Mouse (Mus musculus) myocyte (in vitro differentiated cells): ENCODE measurements around the gene Paqr9. TPM values are rescaled to one million over a fixed set of nuclear protein-coding genes. Genes with fewer than 3 reads are reported as not detected.

Experiments used
- H3K27me3 ChIP-seq: one replicate; pipeline ENCODE4 v1.6.1; 2011; ENCODE audit not compliant: control insufficient read depth, insufficient read depth, insufficient read length
- H3K36me3 ChIP-seq: one replicate; pipeline ENCODE4 v1.6.1; 2011; ENCODE audit not compliant: control insufficient read depth, insufficient read depth
- H3K4me2 ChIP-seq: one replicate; pipeline ENCODE4 v1.6.1; 2011; ENCODE audit warnings: low read depth, control low read depth
- H3K4me3 ChIP-seq: one replicate; pipeline ENCODE4 v1.5.1; 2011; ENCODE audit warnings: mild to moderate bottlenecking, control low read depth, moderate library complexity
- H3K79me2 ChIP-seq: one replicate; pipeline ENCODE4 v1.6.1; 2011; ENCODE audit not compliant: control insufficient read depth, insufficient read depth
- H3ac ChIP-seq: one replicate; pipeline ENCODE4 v1.6.1; 2011; ENCODE audit not compliant: control insufficient read depth, insufficient read length
- CEBPB ChIP-seq: IDR thresholded peaks from 2 replicates; pipeline ENCODE4 v1.6.1; 2011; ENCODE audit warnings: mild to moderate bottlenecking, moderate library complexity; ENCODE audit not compliant: poor library complexity, insufficient read depth, severe bottlenecking
- E2F4 ChIP-seq: IDR thresholded peaks from one replicate; pipeline ENCODE4 v1.6.1; 2011; ENCODE audit warnings: mild to moderate bottlenecking, control low read depth, moderate library complexity; ENCODE audit not compliant: insufficient read depth
- MAX ChIP-seq: IDR thresholded peaks from one replicate; pipeline ENCODE4 v1.6.1; 2011; ENCODE audit warnings: low read depth, mild to moderate bottlenecking, control low read depth
- MYOD1 ChIP-seq, 3 experiments: IDR thresholded peaks; one replicate each; pipeline ENCODE4 v1.6.1; 2011; ENCODE audit warnings: control low read depth in 2 of 3, low read depth in 2 of 3, mild to moderate bottlenecking in 2 of 3, moderate library complexity in 1 of 3; ENCODE audit not compliant: insufficient read length in 2 of 3, control insufficient read depth in 1 of 3
- MYOG ChIP-seq, 3 experiments: IDR thresholded peaks; one replicate each; pipeline ENCODE4 v1.6.1; 2011; ENCODE audit warnings: control low read depth in 2 of 3, low read depth in 2 of 3, mild to moderate bottlenecking in 2 of 3; ENCODE audit not compliant: insufficient read length in 2 of 3, control insufficient read depth in 1 of 3, insufficient read depth in 1 of 3
- POLR2A ChIP-seq: IDR thresholded peaks from one replicate; pipeline ENCODE4 v1.6.1; 2011; ENCODE audit warnings: low read depth, mild to moderate bottlenecking, control low read depth, moderate library complexity; ENCODE audit not compliant: insufficient read length
- POLR2AphosphoS2 ChIP-seq: IDR thresholded peaks from one replicate; pipeline ENCODE4 v1.6.1; 2011; ENCODE audit warnings: low read depth, control low read depth; ENCODE audit not compliant: insufficient read length
- REST ChIP-seq: IDR thresholded peaks from one replicate; pipeline ENCODE4 v1.6.1; 2011; ENCODE audit warnings: mild to moderate bottlenecking, control low read depth, moderate library complexity; ENCODE audit not compliant: insufficient read depth, insufficient read length
- SRF ChIP-seq: IDR thresholded peaks from one replicate; pipeline ENCODE4 v1.6.1; 2011; ENCODE audit warnings: low read depth; ENCODE audit not compliant: control insufficient read depth, insufficient read length
- TCF12 ChIP-seq: IDR thresholded peaks from one replicate; pipeline ENCODE4 v1.6.1; 2011; ENCODE audit warnings: mild to moderate bottlenecking, control low read depth; ENCODE audit not compliant: poor library complexity, insufficient read depth, severe bottlenecking
- TCF3 ChIP-seq: IDR thresholded peaks from one replicate; pipeline ENCODE4 v1.6.1; 2011; ENCODE audit warnings: low read depth, control low read depth; ENCODE audit not compliant: insufficient read length
- USF1 ChIP-seq: IDR thresholded peaks from one replicate; pipeline ENCODE4 v1.6.1; 2011; ENCODE audit warnings: low read depth, mild to moderate bottlenecking, control low read depth, moderate library complexity
- polyA plus RNA-seq: library from polyadenylated mRNA; unstranded; fragments of >200 nt; fragmentation: generic; extraction: Trizol; gene quantifications from one replicate; pipeline ENCODE4 v1.2.1, GENCODE M21; 2012; ENCODE audit warnings: missing spikeins

Gene Paqr9
- polyA plus RNA-seq, 1 experiment, result under 0.01 TPM

DNA sequence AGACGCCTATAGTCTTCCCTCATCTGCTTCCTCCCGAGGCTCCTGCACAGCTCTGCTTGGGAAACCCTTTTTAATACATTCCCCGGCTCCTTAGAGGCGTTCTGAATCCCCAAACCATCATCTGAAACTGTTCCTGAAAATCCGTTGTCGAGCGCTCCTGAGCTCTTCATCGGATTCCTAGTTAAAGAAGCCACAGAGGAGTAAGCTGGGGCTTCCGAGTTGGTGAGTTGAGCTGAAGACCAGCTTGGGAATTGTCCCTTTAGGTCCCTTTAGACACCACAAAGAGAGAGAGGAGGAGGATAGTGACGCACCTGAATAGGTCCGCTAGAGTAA, 765 bp upstream of the Paqr9 start:
- Histone ChIP-seq H3K36me3 (no peaks in the 10 kb centered on the region), H3K27me3 (peaks cover 22% of the 10 kb centered on the region), H3K4me2 (no peak overlapping the region), H3ac (no peak overlapping the region), H3K79me2 (no peaks in the 10 kb centered on the region), H3K4me3 (no peak overlapping the region)
- no peak for TF ChIP-seq SRF
- TF ChIP-seq CEBPB, result no peak
- no peak for TF ChIP-seq USF1
- no peak for TF ChIP-seq REST
- TF ChIP-seq POLR2AphosphoS2, result no peak
- no peak for TF ChIP-seq MAX
- no peak for TF ChIP-seq E2F4
- no peak for TF ChIP-seq MYOD1 (IDR thresholded peaks at IDR 0.05; ENCODE audit: control insufficient read depth in 1 of 3, insufficient read length in 2 of 3, low read depth in 2 of 3)

DNA sequence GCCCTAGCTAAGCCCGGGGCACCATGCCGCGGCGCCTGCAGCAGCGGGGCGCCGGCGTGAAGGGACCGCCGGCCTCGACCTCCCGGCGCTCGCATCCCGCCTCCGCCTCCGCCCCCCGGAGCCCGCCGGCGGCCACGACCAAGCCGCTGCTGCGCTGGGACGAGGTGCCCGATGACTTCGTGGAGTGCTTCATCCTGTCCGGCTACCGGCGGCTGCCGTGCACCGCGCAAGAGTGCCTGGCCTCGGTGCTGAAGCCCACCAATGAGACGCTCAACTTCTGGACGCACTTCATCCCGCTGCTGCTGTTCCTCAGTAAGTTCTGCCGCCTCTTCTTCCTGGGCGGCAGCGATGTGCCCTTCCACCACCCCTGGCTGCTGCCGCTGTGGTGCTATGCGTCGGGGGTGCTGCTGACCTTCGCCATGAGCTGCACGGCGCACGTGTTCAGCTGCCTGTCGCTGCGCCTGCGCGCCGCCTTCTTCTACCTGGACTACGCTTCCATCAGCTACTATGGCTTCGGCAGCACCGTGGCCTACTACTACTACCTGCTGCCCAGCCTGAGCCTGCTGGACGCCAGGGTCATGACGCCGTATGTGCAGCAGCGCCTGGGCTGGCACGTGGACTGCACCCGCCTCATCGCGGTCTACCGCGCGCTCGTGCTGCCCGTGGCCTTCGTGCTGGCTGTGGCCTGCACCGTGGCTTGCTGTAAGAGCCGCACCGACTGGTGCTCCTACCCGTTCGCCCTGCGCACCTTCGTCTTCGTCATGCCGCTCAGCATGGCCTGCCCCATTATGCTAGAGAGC, 679 bp downstream of the Paqr9 start:
- no peaks in the 10 kb centered on the region for H3K79me2 ChIP-seq
- peaks cover 33% of the 10 kb centered on the region for H3K27me3 ChIP-seq
- TF ChIP-seq POLR2A (no peak), MYOD1 (IDR thresholded peaks at IDR 0.05; ENCODE audit: control insufficient read depth in 1 of 3, insufficient read length in 2 of 3, low read depth in 2 of 3) (no peak), SRF (no peak), CEBPB (no peak), POLR2AphosphoS2 (no peak), USF1 (no peak), MYOG (IDR thresholded peaks at IDR 0.05; ENCODE audit: control insufficient read depth in 1 of 3, insufficient read depth in 1 of 3, insufficient read length in 2 of 3, low read depth in 2 of 3) (no peak), TCF3 (no peak), E2F4 (no peak), REST (no peak), TCF12 (no peak), MAX (no peak)
- no peak overlapping the region for H3K4me2 ChIP-seq
- H3ac ChIP-seq, result no peak overlapping the region
- H3K36me3 ChIP-seq, result no peaks in the 10 kb centered on the region
- no peak overlapping the region for H3K4me3 ChIP-seq

DNA sequence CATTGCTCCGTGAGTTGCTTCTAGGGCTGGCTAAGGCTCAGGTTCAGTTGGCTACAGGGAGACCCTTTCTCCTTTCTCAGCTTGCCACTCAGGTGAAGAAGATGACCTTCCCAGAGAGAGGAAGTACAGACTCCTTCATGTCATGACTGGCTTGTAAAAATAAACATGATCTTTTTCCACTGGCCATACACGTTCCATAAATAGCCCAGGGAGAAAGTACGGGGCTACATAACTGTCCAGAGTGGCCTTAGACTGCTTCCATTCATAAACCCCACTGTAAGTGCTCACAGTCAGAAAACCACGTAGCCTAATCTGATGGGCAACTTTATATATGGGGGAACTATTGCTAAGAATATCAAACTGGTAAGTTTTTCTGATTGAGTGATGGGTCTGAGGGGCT, 4.6 kb downstream of the Paqr9 start:
- H3K27me3 ChIP-seq, result peaks cover 38% of the 10 kb centered on the region

DNA sequence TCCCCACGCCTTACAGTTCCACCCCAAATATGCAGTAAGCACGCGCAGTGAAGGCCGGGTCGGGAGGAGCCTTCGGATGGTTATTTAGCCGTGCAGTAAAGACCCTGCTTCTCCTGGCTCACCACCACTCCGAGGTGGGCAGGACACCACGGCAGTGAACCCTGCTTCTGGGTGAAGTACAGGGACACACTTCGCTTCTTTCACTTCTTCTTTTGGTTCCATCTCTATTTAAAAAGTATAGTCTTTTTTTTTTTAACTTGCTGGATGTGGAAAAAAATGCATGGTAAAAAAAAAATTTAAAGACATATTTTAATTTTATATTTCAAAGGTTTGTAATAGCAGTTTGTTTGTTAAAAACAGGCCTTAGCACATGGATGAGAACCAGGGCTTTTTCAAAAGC, 6.9 kb downstream of the Paqr9 start:
- no peak for TF ChIP-seq CEBPB
- TF ChIP-seq TCF12, result no peak
- no peak for TF ChIP-seq MYOG (IDR thresholded peaks at IDR 0.05; ENCODE audit: control insufficient read depth in 1 of 3, insufficient read depth in 1 of 3, insufficient read length in 2 of 3, low read depth in 2 of 3)
- TF ChIP-seq POLR2A, result no peak
- TF ChIP-seq MAX, result no peak
- no peak for TF ChIP-seq E2F4
- TF ChIP-seq POLR2AphosphoS2, result no peak
- no peak for TF ChIP-seq TCF3
- TF ChIP-seq SRF, result no peak
- no peak for TF ChIP-seq REST
- no peak for TF ChIP-seq MYOD1 (IDR thresholded peaks at IDR 0.05; ENCODE audit: control insufficient read depth in 1 of 3, insufficient read length in 2 of 3, low read depth in 2 of 3)
- Histone ChIP-seq H3ac (no peak overlapping the region), H3K79me2 (no peaks in the 10 kb centered on the region), H3K27me3 (peaks cover 20% of the 10 kb centered on the region), H3K36me3 (no peaks in the 10 kb centered on the region), H3K4me3 (no peak overlapping the region), H3K4me2 (no peak overlapping the region)

More for the DNA sequence above, 4.6 kb downstream of the Paqr9 start:
- TF ChIP-seq CEBPB (no peak), MYOD1 (IDR thresholded peaks at IDR 0.05; ENCODE audit: control insufficient read depth in 1 of 3, insufficient read length in 2 of 3, low read depth in 2 of 3) (no peak), SRF (no peak), POLR2A (no peak), POLR2AphosphoS2 (no peak), TCF3 (no peak), MAX (no peak), TCF12 (no peak), E2F4 (no peak)
- H3K4me3 ChIP-seq, result no peak overlapping the region
- no peaks in the 10 kb centered on the region for H3K36me3 ChIP-seq
- H3K79me2 ChIP-seq, result no peaks in the 10 kb centered on the region
- H3ac ChIP-seq, result no peak overlapping the region
- no peak overlapping the region for H3K4me2 ChIP-seq

DNA sequence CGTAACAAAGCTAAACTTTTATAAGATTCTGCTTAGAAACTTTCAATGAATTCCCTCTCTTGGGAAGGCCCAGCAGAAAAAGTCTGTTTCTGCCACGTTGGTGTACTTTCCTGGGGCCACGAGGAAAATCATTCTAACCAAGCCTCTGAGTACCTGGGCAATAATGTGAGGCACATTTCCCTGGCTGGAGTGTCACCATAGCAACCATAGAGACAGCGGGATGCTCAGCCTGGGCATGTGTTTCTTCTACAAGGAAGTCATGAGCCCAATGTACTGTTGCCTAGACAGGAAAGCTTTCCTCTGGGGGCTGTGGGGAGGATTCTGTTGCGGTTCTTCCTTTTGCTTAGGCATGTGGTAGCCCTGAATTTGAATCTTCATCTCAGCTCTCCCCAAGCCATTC, 7.5 kb downstream of the Paqr9 start:
- H3K36me3 ChIP-seq, result no peaks in the 10 kb centered on the region
- H3K79me2 ChIP-seq, result no peaks in the 10 kb centered on the region
- H3ac ChIP-seq, result no peak overlapping the region
- TF ChIP-seq REST (no peak), POLR2AphosphoS2 (no peak), CEBPB (no peak), TCF3 (no peak), MAX (no peak), USF1 (no peak), TCF12 (no peak), POLR2A (no peak), SRF (no peak), MYOG (IDR thresholded peaks at IDR 0.05; ENCODE audit: control insufficient read depth in 1 of 3, insufficient read depth in 1 of 3, insufficient read length in 2 of 3, low read depth in 2 of 3) (no peak)
- H3K4me2 ChIP-seq, result no peak overlapping the region
- peaks cover 20% of the 10 kb centered on the region for H3K27me3 ChIP-seq
- H3K4me3 ChIP-seq, result no peak overlapping the region
